ENCODE assay signal across 25 mouse cellular contexts in the genomic region with DNA sequence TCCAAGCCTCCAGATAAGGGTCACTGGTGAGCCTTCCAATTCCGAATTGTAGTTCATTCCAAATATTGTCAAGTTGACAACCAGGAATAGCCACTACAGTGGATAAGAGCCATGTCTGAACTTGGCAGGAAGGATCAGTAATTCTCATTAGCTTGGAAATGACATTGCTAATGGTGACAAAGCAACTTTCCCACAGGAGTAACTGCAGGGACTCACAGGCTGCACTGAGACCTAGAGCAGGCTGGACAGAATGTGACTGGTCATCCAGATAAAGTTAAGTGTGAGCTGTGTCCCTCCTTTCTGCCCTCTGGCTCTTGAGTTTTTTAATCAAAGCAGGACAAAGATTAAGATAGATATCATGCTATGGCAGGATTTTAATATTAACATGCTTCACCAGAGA. TPM values are rescaled to one million over a fixed set of nuclear protein-coding genes. Genes with fewer than 3 reads are reported as not detected.
"Had no signal": no experiment of that assay in that cellular context is flagged by ENCODE, and none has a peak within 500 bp of the region (broad histone marks: within the 10 kb centered on the region; RNA-seq: fewer than 3 reads in every experiment).

No protein-coding gene starts in this region.

RNA-seq across cellular contexts. Expression of gene Gm10639, which starts 0.7 kb away (rescaled TPM):
- polyA plus RNA-seq: heart, embryonic 10.5 days; heart, embryonic 11.5 days; heart, embryonic 12.5 days; heart, embryonic 13.5 days; heart, embryonic 14.5 days; heart, embryonic 15.5 days; heart, embryonic 16.5 days; heart, postnatal 0 days; hindbrain, embryonic 10.5 days; hindbrain, embryonic 11.5 days; hindbrain, embryonic 12.5 days; hindbrain, embryonic 13.5 days; hindbrain, embryonic 14.5 days; hindbrain, embryonic 15.5 days; hindbrain, embryonic 16.5 days; hindbrain, postnatal 0 days; inflammation-experienced regulatory T-cells, adult 6 months; intestine, embryonic 14.5 days had no signal

RNA-seq across cellular contexts. Expression of gene Omt2a, which starts 25.5 kb away (rescaled TPM):
- polyA plus RNA-seq: heart, embryonic 10.5 days; heart, embryonic 11.5 days; heart, embryonic 12.5 days; heart, embryonic 13.5 days; heart, embryonic 14.5 days; heart, embryonic 15.5 days; heart, embryonic 16.5 days; heart, postnatal 0 days; hindbrain, embryonic 10.5 days; hindbrain, embryonic 11.5 days; hindbrain, embryonic 12.5 days; hindbrain, embryonic 13.5 days; hindbrain, embryonic 14.5 days; hindbrain, embryonic 15.5 days; hindbrain, embryonic 16.5 days; hindbrain, postnatal 0 days; inflammation-experienced regulatory T-cells, adult 6 months; intestine, embryonic 14.5 days; intestine, embryonic 15.5 days; kidney, adult 2 months; kidney, embryonic 14.5 days; kidney, embryonic 15.5 days; kidney, embryonic 16.5 days; kidney, postnatal 0 days; large intestine, adult 2 months had no signal

RNA-seq across cellular contexts. Expression of gene Gm3776, which starts 32.1 kb away (rescaled TPM):
- polyA plus RNA-seq: heart, embryonic 10.5 days; heart, embryonic 11.5 days; heart, embryonic 12.5 days; heart, embryonic 13.5 days; heart, embryonic 14.5 days; heart, embryonic 15.5 days; heart, embryonic 16.5 days; hindbrain, embryonic 10.5 days; hindbrain, embryonic 11.5 days; hindbrain, embryonic 12.5 days; hindbrain, embryonic 13.5 days; hindbrain, embryonic 14.5 days; hindbrain, embryonic 15.5 days; hindbrain, embryonic 16.5 days; hindbrain, postnatal 0 days; inflammation-experienced regulatory T-cells, adult 6 months; kidney, embryonic 14.5 days had no signal

RNA-seq across cellular contexts. Expression of gene Omt2b, which starts 38.3 kb away (rescaled TPM):
- polyA plus RNA-seq: heart, embryonic 10.5 days; heart, embryonic 11.5 days; heart, embryonic 12.5 days; heart, embryonic 13.5 days; heart, embryonic 14.5 days; heart, embryonic 15.5 days; heart, embryonic 16.5 days; heart, postnatal 0 days; hindbrain, embryonic 10.5 days; hindbrain, embryonic 11.5 days; hindbrain, embryonic 12.5 days; hindbrain, embryonic 13.5 days; hindbrain, embryonic 14.5 days; hindbrain, embryonic 15.5 days; hindbrain, embryonic 16.5 days; hindbrain, postnatal 0 days; inflammation-experienced regulatory T-cells, adult 6 months; intestine, embryonic 14.5 days; intestine, embryonic 15.5 days; kidney, adult 2 months; kidney, embryonic 14.5 days; kidney, embryonic 15.5 days; kidney, embryonic 16.5 days; kidney, postnatal 0 days; large intestine, adult 2 months had no signal

RNA-seq across cellular contexts. Expression of gene Gsta1, which starts 58.6 kb away (rescaled TPM):
- polyA plus RNA-seq: heart, embryonic 10.5 days; heart, embryonic 11.5 days; heart, embryonic 12.5 days; heart, embryonic 13.5 days; heart, embryonic 14.5 days; heart, embryonic 15.5 days; heart, postnatal 0 days; hindbrain, embryonic 10.5 days; hindbrain, embryonic 11.5 days; hindbrain, embryonic 12.5 days; hindbrain, embryonic 13.5 days; hindbrain, embryonic 14.5 days; hindbrain, embryonic 15.5 days; hindbrain, embryonic 16.5 days; hindbrain, postnatal 0 days; inflammation-experienced regulatory T-cells, adult 6 months; kidney, embryonic 14.5 days had no signal
